Mouse (Mus musculus) mature B cell (primary cell): ENCODE measurements around the gene Fam43a.

Experiments used
- in situ Hi-C: fragments of 300-500 bp; cut with MboI; formaldehyde crosslinking; loops from 2 replicates; pipeline ENCODE4 v1.14.3; 2019

Gene Fam43a

GRCm38 (mm10) chr16:30595356-30595755, 4.2 kb upstream of the Fam43a start:
- in situ Hi-C loops = loop anchor here (5.0 to 25.0 kb wide), 4 partner anchors 77 to 767 kb away; no protein-coding TSS in a partner anchor

GRCm38 (mm10) chr16:30595835-30596557, 3.5 kb upstream of the Fam43a start:
- in situ Hi-C loops = loop anchor here (5.0 to 25.0 kb wide), 4 partner anchors 76 to 766 kb away; no protein-coding TSS in a partner anchor

- in situ Hi-C loops = loop anchor here (5.0 to 25.0 kb wide), 4 partner anchors 75 to 765 kb away; no protein-coding TSS in a partner anchor
These were observed 2.4 kb upstream of the Fam43a start for GRCm38 (mm10) chr16:30596959-30597681.

- in situ Hi-C loops = no loop called here
These were observed 1.0 kb downstream of the Fam43a start for GRCm38 (mm10) chr16:30600431-30601045.

GRCm38 (mm10) chr16:30601046-30601832, 1.7 kb downstream of the Fam43a start:
- in situ Hi-C loops = no loop called here

GRCm38 (mm10) chr16:30601946-30602345, 2.4 kb downstream of the Fam43a start:
- in situ Hi-C loops = no loop called here

- in situ Hi-C loops = no loop called here
These were observed 3.4 kb downstream of the Fam43a start for GRCm38 (mm10) chr16:30602684-30603530.

- in situ Hi-C loops = no loop called here
These were observed 4.0 kb downstream of the Fam43a start for GRCm38 (mm10) chr16:30603531-30603842.

- in situ Hi-C loops = no loop called here
These were observed 4.7 kb downstream of the Fam43a start for GRCm38 (mm10) chr16:30604061-30604806.

- in situ Hi-C loops = no loop called here
These were observed 5.2 kb downstream of the Fam43a start for GRCm38 (mm10) chr16:30604807-30605137.

GRCm38 (mm10) chr16:30605528-30605927, 6.0 kb downstream of the Fam43a start:
- in situ Hi-C loops = no loop called here

GRCm38 (mm10) chr16:30607868-30608267, 8.3 kb downstream of the Fam43a start:
- in situ Hi-C loops = no loop called here

GRCm38 (mm10) chr16:30611331-30611730, 11.8 kb downstream of the Fam43a start:
- in situ Hi-C loops = no loop called here

GRCm38 (mm10) chr16:30613122-30613521, 13.6 kb downstream of the Fam43a start:
- in situ Hi-C loops = no loop called here

- in situ Hi-C loops = no loop called here
These were observed 14.6 kb downstream of the Fam43a start for GRCm38 (mm10) chr16:30614122-30614521.

- in situ Hi-C loops = no loop called here
These were observed 15.3 kb downstream of the Fam43a start for GRCm38 (mm10) chr16:30614705-30615317.

- in situ Hi-C loops = no loop called here
These were observed 16.8 kb downstream of the Fam43a start for GRCm38 (mm10) chr16:30616281-30616680.

GRCm38 (mm10) chr16:30623645-30624044, 24.1 kb downstream of the Fam43a start:
- in situ Hi-C loops = no loop called here

GRCm38 (mm10) chr16:30624640-30625039, 25.1 kb downstream of the Fam43a start:
- in situ Hi-C loops = no loop called here
